Mouse (Mus musculus): Measurements from ENCODE around the gene Mfsd6.

- TF ChIP-seq EP300 (IDR thresholded peaks at IDR 0.05; ENCODE audit: low read depth) (no peak), CTCF (IDR thresholded peaks at IDR 0.05; ENCODE audit: low read depth) (no peak)
Measured at GRCm38 (mm10) chr1:52683550-52683949, 43.7 kb downstream of the Mfsd6 start.
